Mouse (Mus musculus) right cerebral cortex, postnatal 10 days (tissue): ENCODE measurements around the gene Med13l.

Experiments
- DNase-seq, 2 experiments: peaks; one replicate each; pipeline ENCODE4 v3.0.0; 2021; ENCODE audit warnings: low spot score in 2 of 2

Med13l gene

DNA sequence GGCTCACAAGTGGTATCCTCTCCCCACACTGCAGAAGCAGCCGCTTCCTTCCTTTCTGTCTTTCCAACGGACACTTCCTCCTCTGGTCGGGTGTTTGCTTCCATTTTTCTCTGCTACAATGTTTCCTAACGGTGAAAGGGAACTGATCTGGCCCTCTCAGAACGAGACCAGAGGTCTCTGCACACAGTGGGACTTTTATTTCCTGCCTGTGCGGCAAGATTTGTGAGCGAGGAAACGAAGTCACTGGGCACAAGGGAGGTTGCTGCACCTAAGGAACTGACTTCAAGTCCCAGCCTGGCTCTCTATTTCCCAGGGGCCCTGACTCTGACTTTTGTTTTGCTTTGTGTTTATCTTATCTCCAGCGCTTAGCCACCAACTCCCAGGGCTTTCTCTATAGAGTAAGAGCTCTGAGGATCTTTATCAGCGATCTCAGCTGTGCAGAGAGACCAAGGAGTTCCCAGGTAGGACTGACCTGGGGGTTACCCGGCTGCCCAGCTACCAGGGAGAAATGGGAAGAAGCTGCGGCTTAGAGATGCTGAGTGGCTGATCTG lies 4.0 kb upstream of the Med13l start:
- DNase-seq, result no peak

DNA sequence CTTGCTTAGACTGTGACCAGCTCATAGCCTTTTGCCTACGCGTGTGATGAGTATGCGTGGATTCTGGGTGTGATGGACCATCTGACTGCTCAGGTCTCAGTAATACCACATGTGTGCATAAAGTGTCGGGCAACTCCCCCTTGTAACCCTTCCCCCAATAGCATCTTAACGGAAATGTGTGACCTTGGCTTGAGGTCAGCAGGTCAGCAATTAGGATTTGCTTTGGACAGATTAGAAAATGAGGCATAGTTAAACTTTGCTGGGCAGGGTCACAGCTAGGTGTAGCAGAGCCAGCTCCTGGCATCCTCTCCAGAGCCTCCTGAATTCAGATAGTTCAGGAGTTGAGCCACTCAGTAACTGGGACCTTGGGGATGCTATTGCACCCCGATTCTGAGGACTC lies 1.6 kb upstream of the Med13l start:
- no peak for DNase-seq

DNA sequence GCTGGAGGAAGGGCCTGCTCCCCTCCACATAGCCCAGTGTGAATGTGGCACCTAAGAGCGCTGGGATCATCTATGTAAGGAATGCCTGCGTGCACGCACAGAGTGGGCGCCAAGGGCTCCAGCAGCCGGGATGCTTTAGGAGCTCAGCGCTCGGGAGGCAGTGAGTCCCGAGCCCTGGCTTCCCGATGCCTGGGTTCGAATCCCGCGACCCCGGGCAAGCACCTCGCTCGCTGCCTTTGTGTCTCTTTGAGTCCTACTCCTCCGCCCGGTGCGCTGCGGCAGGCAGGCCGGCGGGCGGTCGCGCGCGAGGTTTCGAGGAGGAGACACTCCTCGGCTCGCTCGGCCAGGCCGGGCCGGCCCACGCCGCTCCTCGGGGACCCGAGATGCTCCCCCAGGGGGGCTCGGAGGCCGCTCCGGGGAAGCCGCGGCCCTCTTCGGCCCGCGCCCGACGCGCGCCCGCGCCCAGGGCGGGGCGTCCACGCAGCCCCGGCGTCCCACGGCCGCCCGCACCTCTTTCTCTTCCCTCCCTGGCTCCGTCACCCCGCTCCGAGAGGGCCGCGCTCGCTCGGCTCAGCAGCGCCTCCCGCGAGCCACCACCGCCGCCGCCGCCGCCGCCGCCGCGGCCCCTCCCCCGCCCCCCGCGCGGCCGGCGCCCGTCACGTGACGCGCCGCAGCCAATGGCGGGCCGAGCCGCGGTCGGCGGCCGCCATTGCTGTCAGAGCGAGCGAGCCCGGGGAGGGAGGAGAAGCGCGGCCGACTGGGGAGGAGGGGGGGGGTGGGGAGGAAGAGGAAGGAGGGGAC lies 695 bp upstream of the Med13l start:
- DNase-seq, result peak; percentile 90 to 92

DNA sequence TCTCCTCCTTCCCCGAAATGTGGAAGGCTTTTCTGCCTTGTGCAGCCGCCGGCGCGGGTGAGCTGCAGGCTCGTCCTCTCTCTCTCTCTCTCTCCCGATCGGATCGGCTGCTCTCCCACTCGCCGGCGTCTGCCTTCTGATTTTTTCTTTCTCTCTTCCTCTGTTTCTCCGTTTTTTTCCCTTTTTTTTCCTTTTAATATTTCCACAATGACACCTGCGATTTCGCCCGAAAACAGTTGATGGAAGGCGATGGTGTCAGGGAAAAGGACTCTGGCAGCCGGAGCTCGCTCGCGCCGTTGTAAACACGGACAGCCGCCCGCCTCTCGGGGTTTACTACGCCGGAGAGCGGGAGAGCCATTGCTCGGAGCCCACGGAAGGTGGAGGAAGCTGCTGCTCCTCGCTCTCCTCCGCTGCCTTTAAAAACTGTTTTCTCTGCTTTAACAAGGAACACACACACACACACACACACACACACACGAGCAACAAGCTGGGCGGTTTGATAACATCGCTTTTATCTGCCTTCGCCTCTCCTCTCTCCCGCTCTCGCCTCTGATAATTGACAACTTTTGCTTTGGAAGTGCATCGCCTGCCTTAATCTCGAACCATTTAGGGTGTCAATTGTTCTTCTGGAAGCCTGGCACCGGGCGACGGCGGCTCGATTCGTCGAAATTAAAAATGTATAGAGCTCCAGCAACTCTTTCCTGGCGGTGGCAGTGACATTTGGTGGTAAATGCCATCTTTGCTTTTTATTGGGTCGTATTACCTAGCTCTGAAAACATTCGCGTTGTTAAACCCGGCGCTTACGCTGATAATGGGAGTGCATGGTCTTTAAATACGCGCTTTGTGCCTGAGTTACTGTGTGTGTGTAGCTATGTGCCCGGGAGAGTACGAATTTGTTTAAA lies 858 bp downstream of the Med13l start:
- peak in 1 of 2 experiments; percentile 60 for DNase-seq

DNA sequence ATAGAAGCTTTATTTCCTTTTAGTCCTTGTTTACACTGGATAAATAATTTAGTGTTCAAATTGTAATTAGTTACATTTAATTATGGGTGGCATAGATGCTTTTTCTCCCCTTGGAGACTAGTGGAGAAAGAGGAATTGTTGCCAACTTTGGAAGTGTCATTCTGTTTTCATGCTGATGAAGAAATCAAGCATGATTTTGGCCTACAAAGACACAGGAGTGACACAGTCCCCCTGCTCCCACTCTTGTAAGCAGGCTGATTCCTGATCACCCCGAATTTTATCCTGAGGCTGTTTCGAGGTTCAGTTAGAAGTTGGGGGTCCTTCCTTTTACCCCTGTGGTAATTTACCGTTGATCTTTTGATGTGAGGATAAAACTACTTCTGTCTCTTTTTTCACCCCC lies 1.7 kb downstream of the Med13l start:
- DNase-seq, result no peak

DNA sequence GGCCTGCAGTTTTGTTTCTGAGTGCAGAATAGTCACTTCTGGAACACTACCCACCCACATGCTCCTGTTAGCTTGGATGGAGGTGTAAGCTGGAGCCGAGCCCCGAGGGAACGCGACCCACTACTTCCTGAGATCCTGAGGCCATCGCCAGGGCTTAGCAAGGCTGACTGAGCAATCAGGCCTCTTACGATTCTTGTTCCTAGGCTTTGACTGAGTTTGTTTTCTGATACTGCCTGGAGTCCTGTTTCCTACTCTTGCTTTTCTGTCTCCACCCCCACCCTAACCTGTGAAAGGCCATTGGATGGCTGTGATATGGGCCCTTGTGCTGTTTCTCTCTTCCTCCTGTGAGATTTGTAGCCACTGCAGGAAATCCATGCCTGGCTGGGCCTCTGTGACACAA lies 3.1 kb downstream of the Med13l start:
- DNase-seq, result no peak

DNA sequence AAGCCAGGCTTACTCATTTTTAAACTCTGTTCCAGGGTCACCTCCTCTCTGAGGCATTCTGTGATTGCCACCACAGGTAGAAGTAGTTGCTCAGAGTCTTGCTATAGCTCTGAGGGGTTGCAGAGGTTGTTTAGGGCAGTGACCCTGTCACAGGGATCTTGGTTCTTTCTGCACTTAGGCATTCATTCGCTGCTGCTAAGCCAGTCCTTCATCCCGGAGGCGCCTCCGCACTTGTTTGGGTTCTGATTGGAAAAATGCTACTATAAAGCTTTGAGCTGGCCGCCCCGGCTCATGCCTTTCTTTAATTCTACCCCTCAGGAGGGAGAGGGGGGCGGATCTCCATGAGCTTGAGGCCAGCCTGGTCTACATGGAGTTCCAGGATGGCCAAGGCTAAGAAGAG lies 6.9 kb downstream of the Med13l start:
- no peak for DNase-seq

DNA sequence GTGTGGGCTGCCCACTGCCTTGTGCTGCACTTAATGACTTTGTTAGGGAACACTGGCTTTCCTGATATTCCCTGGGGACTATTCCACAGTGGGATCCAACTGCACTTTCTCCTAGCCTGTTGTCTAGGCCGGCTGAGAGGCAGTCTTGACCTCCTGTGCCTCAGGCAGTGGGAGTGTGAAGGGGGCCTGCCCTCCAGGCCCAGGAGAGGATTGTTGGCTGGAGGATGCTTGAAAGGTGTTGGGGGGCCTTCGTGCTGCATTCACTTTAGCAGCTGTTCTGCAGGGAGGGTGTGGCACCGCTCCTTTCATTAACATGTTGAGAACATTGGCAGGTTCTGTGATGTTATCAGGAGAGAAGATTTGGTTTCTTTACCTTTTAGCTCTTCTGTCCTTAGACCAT lies 8.5 kb downstream of the Med13l start:
- DNase-seq, result peak in 1 of 2 experiments; percentile 13

DNA sequence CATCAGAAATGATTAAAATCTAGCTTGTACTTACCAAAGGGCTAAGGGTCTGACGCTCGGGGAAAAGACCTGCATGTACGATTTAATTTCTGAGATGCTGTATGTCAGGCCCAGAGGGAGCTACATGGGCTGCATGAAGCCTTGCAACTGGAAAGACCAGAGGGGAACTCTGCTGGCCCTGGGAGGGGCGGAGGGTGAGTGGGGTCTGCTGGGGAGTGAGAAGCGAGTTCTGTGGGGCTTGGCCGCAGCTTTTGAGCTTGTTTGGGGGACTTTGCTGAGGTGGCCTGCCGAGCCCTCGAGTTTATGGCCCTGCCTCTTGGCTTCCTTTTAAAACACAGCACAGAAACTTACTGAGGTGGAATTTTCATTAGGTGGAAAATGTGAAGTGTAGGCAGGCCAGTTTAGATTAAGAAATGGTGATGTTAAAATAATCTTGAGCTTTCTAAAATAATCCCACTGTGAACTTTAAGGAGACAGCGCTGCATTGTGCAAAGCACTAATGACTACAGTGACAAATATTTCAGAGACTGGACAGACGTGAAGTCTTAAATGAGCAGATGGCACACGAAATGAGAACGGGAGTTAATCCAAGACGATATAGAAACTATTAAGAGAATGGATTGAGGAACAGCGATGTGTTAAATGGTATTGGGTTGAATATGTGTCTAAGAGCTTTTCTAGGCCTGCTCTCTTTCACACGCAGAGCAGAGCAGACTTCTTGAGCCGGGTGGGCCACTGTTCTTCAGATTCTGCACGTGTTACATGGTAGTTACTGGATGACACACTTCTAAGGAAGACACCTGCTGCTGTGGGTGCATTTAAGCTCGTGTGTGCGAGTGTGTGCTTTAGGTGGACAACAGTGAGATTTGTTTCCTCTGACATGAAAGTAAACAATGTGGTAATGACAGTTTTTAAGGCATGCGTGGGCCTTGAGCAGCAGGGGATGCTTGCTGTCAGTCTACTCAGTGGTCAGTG lies 9.4 kb downstream of the Med13l start:
- peak in 1 of 2 experiments; percentile 19 for DNase-seq

DNA sequence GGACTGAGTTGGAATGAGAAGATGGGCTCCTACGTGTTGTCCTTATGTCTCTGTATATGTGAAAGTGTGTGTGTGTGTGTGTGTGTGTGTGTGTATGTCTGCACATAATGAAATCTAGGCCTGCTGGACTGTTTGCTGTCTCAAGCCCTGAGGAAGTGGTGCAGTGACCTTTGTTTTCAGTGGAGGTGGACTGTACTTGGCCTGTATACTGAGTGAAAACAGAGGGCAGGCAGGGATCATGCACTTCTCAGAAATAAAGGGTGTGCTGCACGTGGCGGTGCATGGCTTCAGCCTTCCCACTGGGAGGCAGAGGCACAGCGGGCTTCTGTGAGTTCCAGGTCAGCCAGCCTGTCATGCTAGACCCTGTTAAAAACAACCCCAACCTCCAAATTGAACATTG lies 11.0 kb downstream of the Med13l start:
- DNase-seq, result no peak

DNA sequence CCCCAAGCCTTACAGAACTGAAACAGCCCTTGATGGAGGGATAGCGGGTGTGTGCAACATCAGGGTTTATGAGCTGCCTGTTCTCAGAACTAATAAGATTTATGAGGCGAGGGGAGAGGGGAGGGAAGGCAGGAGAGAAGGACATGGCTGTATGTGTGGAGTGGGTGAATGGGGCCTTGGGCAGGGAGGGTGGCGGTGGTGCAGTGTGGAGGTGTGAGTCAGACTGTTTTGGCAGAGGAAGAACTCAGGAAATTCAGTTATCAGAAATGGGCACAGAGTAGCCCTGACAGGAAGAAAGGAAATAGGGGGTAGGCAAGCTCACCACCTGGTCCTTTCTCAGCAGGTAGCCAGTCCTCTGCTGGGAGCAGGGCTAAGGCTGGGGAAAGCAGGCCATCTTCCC lies 13.8 kb downstream of the Med13l start:
- no peak for DNase-seq

DNA sequence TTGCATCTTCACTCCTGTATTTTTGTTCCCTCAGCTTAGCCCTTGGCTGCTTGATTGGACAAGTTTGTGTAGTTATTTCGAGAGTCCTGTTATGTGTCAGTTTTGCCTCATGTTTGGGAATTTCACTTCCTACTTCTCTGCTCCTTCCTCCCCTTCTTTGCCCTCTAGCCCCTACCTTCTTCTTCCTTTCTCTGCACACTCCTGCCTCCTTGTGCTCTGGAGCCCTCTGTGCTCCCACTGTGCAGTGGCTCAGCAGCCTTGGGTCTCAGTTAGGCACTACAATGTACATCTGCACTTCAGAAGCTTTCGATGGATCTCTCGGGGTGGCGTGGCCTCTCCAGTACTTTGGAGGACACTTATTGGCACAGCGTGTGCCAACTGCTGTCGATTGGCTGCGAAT lies 14.5 kb downstream of the Med13l start:
- no peak for DNase-seq

DNA sequence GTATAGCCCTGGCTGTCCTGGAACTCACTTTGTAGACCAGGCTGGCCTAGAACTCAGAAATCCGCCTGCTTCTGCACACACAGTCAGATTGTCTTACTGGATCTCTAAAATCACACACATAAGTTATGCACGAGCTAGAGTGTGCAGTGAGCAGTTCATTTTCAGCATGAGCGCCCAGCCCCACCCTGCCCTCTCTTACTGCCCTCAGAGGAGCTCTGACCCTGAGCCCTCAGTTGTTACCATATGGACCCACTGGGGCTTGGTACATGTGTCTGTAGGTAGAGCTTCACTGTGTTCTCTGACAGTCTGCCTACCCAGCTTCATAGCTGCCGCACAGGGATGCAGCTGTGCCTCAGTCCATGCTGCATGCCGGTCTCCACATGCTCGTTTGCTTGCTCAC lies 15.4 kb downstream of the Med13l start:
- no peak for DNase-seq

DNA sequence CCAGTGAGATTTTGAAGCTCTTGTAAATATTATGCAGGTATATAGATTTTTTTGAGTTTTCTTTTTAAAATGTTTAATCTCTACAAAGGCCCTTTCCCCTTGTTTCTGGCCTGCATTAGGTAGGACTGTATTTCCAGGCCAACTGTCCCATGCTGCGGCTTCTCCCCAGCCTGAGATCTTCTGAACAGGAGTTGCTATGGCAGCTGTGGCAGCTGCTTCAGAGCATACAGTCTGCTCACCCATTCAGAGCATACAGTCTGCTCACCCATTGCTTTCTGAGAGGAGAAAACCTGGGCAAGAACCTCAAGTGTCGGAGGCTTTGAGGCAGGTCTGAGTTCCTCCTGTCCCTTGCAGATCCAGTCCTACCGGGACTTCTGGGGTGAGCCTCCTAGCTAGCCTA lies 16.3 kb downstream of the Med13l start:
- no peak for DNase-seq

DNA sequence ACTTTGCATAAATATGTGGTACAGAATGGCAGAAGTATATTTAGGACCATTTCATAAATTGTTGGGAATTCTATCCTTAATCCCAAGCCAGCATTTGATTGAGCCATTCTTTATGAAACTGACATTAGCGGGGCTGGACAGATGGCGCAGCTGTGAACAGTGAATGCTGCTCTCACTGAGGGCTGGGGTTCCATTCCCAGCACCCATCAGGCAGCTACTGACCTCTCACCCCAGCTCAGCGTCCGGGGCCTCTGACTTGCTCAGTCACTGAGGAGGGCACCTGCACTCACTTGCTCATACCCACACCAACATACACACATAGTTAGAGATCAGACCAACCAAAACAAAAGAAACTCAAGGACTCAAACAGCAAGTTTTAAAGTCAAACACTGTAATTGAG lies 24.9 kb downstream of the Med13l start:
- DNase-seq, result no peak

DNA sequence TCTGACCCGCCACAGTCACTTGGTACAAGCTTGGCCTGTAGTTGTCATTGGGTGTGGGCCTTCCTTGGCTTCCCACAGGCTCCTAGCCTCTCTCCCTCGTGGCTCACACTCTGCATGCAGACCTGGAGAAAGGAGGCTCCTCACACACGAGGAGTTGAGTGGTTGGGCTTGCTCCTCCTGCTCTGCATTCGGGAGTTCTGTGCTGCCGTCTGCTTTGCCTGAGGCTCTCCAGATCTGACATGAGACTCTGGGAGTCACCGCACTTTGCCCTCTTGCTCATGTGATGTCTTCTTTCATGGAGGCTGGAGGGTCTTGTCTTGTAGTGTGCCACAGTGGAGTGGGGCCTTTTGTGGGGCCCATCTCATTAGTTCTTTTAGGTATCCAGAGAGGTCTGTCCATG lies 26.1 kb downstream of the Med13l start:
- no peak for DNase-seq

DNA sequence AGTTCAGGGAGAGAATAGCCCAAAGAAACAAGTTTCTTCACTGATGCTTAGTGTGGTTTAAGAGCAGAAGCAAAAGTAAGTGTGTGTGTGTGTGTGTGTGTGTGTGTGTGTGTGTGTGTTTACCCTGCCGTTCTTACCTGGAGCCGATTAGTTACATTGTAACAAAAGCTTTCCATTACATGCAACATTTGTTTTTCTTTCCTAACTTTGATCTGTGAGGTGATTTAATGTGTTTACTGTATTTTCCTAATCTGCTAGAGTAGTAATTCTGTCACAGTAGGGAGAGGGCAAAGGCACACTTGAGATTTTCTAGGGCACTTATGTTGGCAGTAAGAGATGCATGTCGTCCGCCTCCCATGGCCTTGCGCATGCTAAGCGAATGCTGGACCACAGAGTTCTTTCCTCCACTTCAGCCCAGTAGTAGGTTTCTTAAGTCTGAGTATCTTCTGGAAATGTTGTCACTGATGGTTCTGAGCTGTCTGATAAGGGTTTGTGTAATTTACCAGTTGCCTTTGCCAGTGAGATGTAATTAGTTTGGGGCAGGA lies 28.0 kb downstream of the Med13l start:
- DNase-seq, result no peak

DNA sequence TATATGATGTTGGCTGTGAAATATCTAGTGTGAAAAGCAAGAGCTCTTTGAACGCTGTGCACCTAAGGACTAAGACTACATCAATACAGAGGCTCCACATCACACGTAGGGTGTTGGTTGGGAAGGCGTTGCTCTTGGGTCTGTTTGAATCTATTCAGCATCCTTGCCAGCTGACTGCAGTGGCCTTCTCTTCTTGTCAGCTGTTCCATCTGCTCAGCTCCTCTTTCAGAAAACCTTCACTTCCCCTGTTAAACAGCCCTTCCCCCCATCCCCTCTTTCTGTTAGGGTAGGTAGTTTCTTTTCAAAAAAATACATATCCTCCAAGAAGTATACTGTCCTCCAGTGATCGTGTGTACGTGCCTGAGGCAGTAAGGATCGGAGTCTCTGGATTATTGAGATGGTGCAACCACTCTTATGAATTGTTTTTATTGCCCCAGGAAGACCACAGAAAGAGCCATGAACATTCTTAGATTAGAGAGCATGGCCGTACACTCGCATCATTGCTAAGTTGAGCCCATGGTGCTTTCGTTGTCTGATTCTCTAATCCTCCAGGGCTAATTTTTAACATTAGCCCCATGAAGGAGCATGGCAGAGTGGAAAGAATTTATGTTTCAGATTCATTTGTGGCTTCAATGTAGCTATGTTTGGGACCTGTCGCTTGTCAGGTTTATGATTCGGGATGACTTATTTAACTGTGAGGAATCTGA lies 28.9 kb downstream of the Med13l start:
- no peak for DNase-seq

DNA sequence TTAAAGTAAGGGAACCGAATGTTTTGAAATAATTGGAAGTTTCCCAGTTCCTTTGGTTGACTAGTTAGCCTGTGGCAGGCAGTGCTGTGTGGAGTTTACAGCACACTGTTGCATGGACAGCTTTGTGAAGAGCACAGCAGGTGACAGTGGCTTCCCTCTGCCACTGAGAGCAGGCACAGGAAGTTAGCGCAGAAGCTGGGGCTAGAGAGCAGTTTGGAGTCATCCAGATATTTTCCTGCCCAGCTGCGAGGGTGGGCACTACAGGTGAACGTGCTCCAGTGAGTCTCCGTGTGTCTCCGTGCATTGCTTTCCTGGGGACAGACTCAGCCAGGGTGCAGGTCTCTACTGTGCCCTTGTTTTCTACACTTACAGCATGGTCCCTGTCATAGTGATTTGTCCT lies 30.4 kb downstream of the Med13l start:
- DNase-seq, result no peak

DNA sequence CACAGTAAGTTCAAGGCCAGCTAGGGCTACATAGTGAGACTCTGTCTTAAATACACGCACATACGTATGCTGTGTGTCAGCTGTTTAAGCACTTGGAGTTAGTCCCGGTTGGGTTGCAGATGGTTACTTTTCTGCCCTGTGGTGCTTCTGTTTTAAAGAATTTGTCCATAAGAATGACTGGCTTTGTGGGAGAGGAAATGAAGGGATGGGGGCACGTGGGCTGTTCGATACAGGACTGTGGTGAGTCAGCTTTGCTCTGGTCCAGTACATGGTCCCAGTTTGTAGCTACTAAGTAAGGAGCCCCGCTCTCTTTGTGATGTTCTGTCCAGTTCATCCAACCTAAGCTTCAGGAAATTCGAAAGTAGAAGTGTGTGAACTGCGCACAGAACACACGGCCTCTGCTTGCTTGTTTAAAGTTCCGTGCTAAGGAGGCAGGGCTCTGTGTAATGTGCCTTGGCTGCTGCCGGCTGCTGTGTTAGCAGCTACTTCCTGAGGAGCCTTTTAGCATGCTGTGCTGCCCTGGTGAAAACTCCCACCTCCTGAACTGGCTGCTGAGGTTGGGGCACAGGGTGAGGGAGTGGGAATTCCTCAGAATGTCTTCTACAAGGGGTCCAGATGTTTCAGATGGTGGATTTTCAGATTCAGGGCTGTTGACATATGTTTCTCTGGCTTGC lies 31.5 kb downstream of the Med13l start:
- DNase-seq, result no peak
